Mouse (Mus musculus) limb, embryonic 14.5 days (tissue): ENCODE measurements around the gene Akap13. TPM values are rescaled to one million over a fixed set of nuclear protein-coding genes. Genes with fewer than 3 reads are reported as not detected.

Experiments
- ATAC-seq: fragments of 200-750 bp; cut with Nextera tagmentation; 2 replicates; pipeline ENCODE4 v1.8.0; 2017; ENCODE audit warnings: low read depth, moderate number of reproducible peaks, moderate TSS enrichment; ENCODE audit not compliant: low FRiP score
- DNase-seq: peaks from one replicate; pipeline ENCODE4 v3.0.0-alpha.2; 2015; ENCODE audit warnings: low spot score
- H3K27ac ChIP-seq: fragments of 300-500 bp; sonication (generic); replicated peaks from 2 replicates; pipeline ENCODE4 v1.5.1; 2014; ENCODE audit warnings: low read depth, mild to moderate bottlenecking, low read length, moderate library complexity, mixed read lengths
- H3K27me3 ChIP-seq: fragments of 300-500 bp; sonication (generic); 2 replicates; pipeline ENCODE4 v1.6.1; 2014; ENCODE audit warnings: low read length, mixed read lengths; ENCODE audit not compliant: control insufficient read depth, insufficient read depth
- H3K36me3 ChIP-seq: fragments of 300-500 bp; sonication (generic); 2 replicates; pipeline ENCODE4 v1.6.1; 2014; ENCODE audit warnings: mild to moderate bottlenecking, low read length, moderate library complexity, mixed read lengths; ENCODE audit not compliant: control insufficient read depth, insufficient read depth
- H3K4me1 ChIP-seq: fragments of 300-500 bp; sonication (generic); 2 replicates; pipeline ENCODE4 v1.6.1; 2014; ENCODE audit warnings: antibody characterized with exemption, low read length, mixed read lengths; ENCODE audit not compliant: control insufficient read depth, insufficient read depth
- H3K4me2 ChIP-seq: fragments of 300-500 bp; sonication (generic); replicated peaks from 2 replicates; pipeline ENCODE4 v1.6.1; 2014; ENCODE audit warnings: low read depth, mild to moderate bottlenecking, low read length, moderate library complexity; ENCODE audit not compliant: severe bottlenecking
- H3K4me3 ChIP-seq: fragments of 300-500 bp; sonication (generic); replicated peaks from 2 replicates; pipeline ENCODE4 v1.5.1; 2014; ENCODE audit warnings: low read length
- H3K9ac ChIP-seq: fragments of 300-500 bp; sonication (generic); 2 replicates; pipeline ENCODE4 v1.6.1; 2014; ENCODE audit warnings: mild to moderate bottlenecking, low read depth, low read length, moderate library complexity; ENCODE audit not compliant: severe bottlenecking
- H3K9me3 ChIP-seq: fragments of 300-500 bp; sonication (generic); 2 replicates; pipeline ENCODE4 v1.6.1; 2016; ENCODE audit warnings: low read length; ENCODE audit not compliant: control insufficient read depth
- POLR2A ChIP-seq: fragments of 200-500 bp; IDR thresholded peaks from 2 replicates; pipeline ENCODE4 v1.8.0; 2012; ENCODE audit warnings: inconsistent platforms, mild to moderate bottlenecking, moderate library complexity, borderline replicate concordance; ENCODE audit not compliant: insufficient read depth, insufficient read length; ENCODE audit errors: extremely low read depth
- WGBS: fragments of 180-500 bp; shearing (Covaris S2); extraction: QIAGEN DNeasy Blood & Tissue Kit; methylation state at CpG from one replicate; pipeline ENCODE4 v1.1.7; 2014; 5-methylcytosine and 5-hydroxymethylcytosine counted together
- polyA plus RNA-seq, 2 experiments: library from polyadenylated mRNA; depleted of rRNA in 1 of 2; stranded (reverse) in 1 of 2; unstranded in 1 of 2; fragments of >200 nt; fragmentation: Nextera tagmentation in 1 of 2; extraction: Ambion mirVana in 1 of 2; gene quantifications; 2 replicates each; pipeline versions ENCODE4 v1.2.1 to v1.2.3; 2012 to 2014

Akap13 gene
- polyA plus RNA-seq, 2 experiments, result 18.7 to 51.4 TPM

- no peaks in the 10 kb centered on the region for H3K9me3 ChIP-seq
- no peak overlapping the region for H3K4me2 ChIP-seq
- DNase-seq (no peak), ATAC-seq (no peak)
- WGBS, result 86% methylated on average over 3 of the region's 3 CpGs
- TF ChIP-seq POLR2A, result no peak
- no peaks in the 10 kb centered on the region for H3K36me3 ChIP-seq
- no peak overlapping the region for H3K27ac ChIP-seq
- no peaks in the 10 kb centered on the region for H3K27me3 ChIP-seq
- no peak overlapping the region for H3K9ac ChIP-seq
- H3K4me3 ChIP-seq, result no peak overlapping the region
- 0 out of 2 replicates have a peak, but pooled peaks cover 2% of the 10 kb centered on the region for H3K4me1 ChIP-seq
These were observed 83.2 kb downstream of the Akap13 start for GRCm38 (mm10) chr7:75538513-75538912.

DNA sequence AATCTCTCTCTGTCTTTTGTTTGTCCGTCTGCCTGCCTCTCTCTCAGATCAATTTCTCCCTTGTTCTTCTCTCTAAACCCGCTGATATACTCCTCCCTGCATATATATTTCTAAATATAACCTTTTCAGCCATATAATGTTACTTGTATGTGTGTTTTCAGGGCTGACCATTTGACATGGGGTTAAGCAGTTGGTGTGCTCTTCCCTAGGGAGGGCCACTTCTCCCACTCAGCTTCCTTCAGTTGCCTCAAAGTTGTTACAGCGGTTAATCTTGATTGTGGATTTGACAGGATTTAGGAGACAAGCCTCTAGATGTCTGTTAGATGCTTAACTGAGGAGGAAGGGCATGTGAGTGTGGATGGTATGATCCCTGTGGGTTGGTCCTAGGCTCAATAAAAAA lies 83.8 kb downstream of the Akap13 start:
- 82% methylated on average over 3 of the region's 3 CpGs for WGBS
- Histone ChIP-seq H3K36me3 (no peaks in the 10 kb centered on the region), H3K4me2 (no peak overlapping the region), H3K9ac (no peak overlapping the region), H3K4me1 (0 out of 2 replicates have a peak, but pooled peaks cover 2% of the 10 kb centered on the region), H3K27ac (no peak overlapping the region), H3K9me3 (no peaks in the 10 kb centered on the region), H3K27me3 (no peaks in the 10 kb centered on the region), H3K4me3 (no peak overlapping the region)
- TF ChIP-seq POLR2A, result no peak
- DNase-seq, result no peak
- ATAC-seq, result no peak

DNA sequence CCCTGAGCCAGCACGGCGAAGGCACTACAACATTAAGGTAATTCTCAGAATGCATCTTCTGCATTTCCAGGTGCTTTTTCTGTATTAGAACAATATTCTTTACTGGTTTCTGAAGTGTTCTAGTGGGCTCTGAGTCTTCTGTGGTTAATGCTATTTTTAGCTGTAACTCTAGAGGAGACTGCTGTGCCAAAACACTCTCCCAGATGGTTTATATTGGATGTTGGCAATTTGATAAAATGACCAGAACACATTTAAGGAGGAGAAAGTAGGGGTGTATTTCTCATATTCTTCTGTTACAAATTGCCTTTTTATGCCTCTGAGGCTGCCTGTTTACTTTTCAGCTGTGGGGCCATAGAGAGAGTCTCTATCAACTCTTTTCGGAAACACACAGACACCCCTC lies 94.5 kb downstream of the Akap13 start:
- H3K9ac ChIP-seq, result no peak overlapping the region
- no peak for ATAC-seq
- no peak overlapping the region for H3K27ac ChIP-seq
- no peak overlapping the region for H3K4me3 ChIP-seq
- DNase-seq, result peak; percentile 65
- no peak overlapping the region for H3K4me2 ChIP-seq
- no peaks in the 10 kb centered on the region for H3K9me3 ChIP-seq
- no peak for TF ChIP-seq POLR2A
- 58% methylated on average over 3 of the region's 3 CpGs for WGBS
- no peaks in the 10 kb centered on the region for H3K27me3 ChIP-seq
- no peaks in the 10 kb centered on the region; the same call in 1 of the 2 replicates for H3K36me3 ChIP-seq
- peaks cover 10% of the 10 kb centered on the region for H3K4me1 ChIP-seq

GRCm38 (mm10) chr7:75550791-75551336 lies 95.5 kb downstream of the Akap13 start:
- ATAC-seq (no peak), DNase-seq (no peak)
- H3K27me3 ChIP-seq, result no peaks in the 10 kb centered on the region
- H3K4me3 ChIP-seq, result no peak overlapping the region
- peaks cover 10% of the 10 kb centered on the region for H3K4me1 ChIP-seq
- H3K9me3 ChIP-seq, result no peaks in the 10 kb centered on the region
- no peak for TF ChIP-seq POLR2A
- H3K27ac ChIP-seq, result no peak overlapping the region
- no peak overlapping the region for H3K4me2 ChIP-seq
- no peaks in the 10 kb centered on the region; the same call in 1 of the 2 replicates for H3K36me3 ChIP-seq
- WGBS, result 82% methylated on average over 6 of the region's 6 CpGs
- no peak overlapping the region for H3K9ac ChIP-seq

DNA sequence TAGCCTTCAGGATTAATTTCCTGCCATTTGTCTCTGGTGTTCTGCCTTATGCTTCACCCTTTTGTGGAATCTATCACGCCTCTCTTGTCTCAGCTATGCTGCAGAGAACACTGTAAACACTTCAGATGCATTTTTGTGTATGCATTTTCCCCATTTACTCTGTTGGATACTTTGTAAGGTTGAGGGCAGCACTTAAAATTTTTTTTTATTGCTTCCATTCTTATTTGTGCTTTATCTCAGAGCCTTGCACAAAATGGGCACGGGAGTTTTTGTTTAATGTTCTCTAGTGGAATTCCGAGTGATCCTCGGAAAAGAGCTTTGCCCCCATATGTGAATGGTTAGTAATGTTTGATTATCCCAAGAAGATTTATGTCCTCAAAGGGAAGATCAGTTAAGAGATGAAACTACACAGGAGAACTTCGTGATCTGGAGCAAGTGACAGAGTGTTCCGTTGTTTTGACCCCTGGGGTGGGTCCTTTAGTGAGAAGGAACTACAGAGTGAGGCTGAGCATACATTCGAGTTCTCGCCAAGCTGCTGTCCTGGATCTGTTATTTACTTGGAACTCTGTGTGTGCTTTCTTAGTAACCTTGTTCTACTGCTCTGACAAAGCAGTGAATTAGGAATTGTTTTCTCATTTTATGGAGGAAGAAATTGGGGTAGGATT lies 97.8 kb downstream of the Akap13 start:
- Histone ChIP-seq H3K4me1 (peaks cover 13% of the 10 kb centered on the region), H3K4me3 (no peak overlapping the region), H3K9ac (no peak overlapping the region), H3K4me2 (no peak overlapping the region; the same call in 1 of the 2 replicates), H3K27me3 (no peaks in the 10 kb centered on the region), H3K36me3 (no peaks in the 10 kb centered on the region; the same call in 1 of the 2 replicates), H3K27ac (no peak overlapping the region), H3K9me3 (no peaks in the 10 kb centered on the region)
- DNase-seq, result no peak
- TF ChIP-seq POLR2A, result no peak
- WGBS, result 67% methylated on average over 8 of the region's 8 CpGs
- ATAC-seq, result no peak
